Mouse (Mus musculus) cerebellum, adult 2 months (tissue): Measurements from ENCODE around the gene Zfp444.

Experiments
- CTCF ChIP-seq: fragments of 200-500 bp; IDR thresholded peaks from 2 replicates; pipeline ENCODE4 v1.5.1; 2011; ENCODE audit warnings: low read depth, mild to moderate bottlenecking, control low read depth, low read length, moderate library complexity, borderline replicate concordance; ENCODE audit not compliant: insufficient read depth
- POLR2A ChIP-seq: fragments of 200-500 bp; IDR thresholded peaks from 2 replicates; pipeline ENCODE4 v1.6.1; 2011; ENCODE audit warnings: low read length, control low read depth, borderline replicate concordance; ENCODE audit not compliant: insufficient read depth

DNA sequence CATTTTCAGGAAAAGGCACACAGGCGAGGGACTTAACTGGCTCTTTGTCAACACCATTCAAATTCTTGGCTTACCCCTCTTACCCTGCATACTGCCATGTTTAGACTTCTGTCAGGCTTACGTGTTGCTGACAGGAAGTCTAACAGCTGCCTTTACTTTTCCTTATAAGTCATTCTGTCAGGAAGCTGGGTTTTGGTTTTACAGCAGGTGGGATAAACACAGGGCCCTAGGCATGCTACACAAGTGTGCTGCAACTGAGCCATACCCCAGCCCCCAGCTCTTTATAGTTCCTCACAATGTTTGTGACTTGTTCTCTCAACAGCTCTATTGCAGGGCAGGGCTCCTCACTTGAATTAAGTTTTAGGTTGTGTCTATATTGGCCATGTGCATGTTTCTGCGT lies 32.7 kb upstream of the Zfp444 start:
- TF ChIP-seq CTCF (no peak), POLR2A (no peak)
